Mouse (Mus musculus) v-Abl transformed pro-B cells (cell line): Measurements from ENCODE around the gene Ccdc158.

ENCODE experiments used
- in situ Hi-C, 2 experiments: fragments of 400-800 bp; cut with MboI; formaldehyde crosslinking; loops; one replicate each; pipeline ENCODE4 v1.15.1; 2025; ENCODE audit not compliant: unreplicated experiment in 2 of 2

The Ccdc158 gene

GRCm38 (mm10) chr5:92692206-92693007, 17.3 kb upstream of the Ccdc158 start:
- in situ Hi-C loops: loop anchor here in 1 of 2 experiments (25.0 kb wide), 1 partner anchor 645 kb away; no protein-coding TSS in a partner anchor

- in situ Hi-C loops: loop anchor here in 1 of 2 experiments (25.0 kb wide), 1 partner anchor 649 kb away; no protein-coding TSS in a partner anchor
Measured at GRCm38 (mm10) chr5:92688569-92688968, 13.5 kb upstream of the Ccdc158 start.

GRCm38 (mm10) chr5:92688124-92688523, 13.1 kb upstream of the Ccdc158 start:
- in situ Hi-C loops: loop anchor here in 1 of 2 experiments (25.0 kb wide), 1 partner anchor 649 kb away; no protein-coding TSS in a partner anchor

DNA sequence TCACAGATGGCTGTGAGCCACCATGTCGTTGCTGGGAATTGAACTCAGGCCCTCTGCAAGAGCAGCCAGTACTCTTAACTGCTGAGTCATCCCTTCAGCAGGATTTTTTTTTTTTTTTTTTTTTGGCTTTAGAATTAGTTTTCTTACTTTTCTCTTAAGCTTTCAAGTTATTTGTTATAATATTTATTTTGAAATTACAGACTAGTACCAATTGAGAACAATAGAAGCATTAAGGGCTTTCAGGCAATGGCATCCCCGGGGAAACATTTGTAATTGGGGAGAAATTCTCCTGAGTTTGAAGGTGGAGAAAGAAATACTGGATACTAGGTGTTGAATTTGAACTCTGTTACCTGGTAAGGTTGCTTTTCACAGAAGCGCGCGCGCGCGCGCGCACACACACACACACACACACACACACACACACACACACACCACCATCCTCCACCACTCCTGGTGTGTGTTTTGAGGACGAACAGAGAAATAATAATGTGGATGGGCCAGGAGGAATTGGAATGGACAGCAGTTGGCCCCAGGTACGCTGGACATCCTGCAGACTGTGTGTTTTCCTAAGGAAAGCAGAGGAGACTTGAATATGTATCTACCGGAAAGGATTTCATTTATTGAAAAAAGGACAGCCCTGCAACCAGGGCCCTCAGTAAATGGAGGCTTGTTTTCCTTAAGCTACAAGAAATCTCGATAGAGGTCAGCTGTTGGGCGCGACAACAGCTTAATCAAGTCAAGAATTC, 9.8 kb upstream of the Ccdc158 start:
- in situ Hi-C loops: loop anchor here in 1 of 2 experiments (25.0 kb wide), 1 partner anchor 652 kb away; no protein-coding TSS in a partner anchor

DNA sequence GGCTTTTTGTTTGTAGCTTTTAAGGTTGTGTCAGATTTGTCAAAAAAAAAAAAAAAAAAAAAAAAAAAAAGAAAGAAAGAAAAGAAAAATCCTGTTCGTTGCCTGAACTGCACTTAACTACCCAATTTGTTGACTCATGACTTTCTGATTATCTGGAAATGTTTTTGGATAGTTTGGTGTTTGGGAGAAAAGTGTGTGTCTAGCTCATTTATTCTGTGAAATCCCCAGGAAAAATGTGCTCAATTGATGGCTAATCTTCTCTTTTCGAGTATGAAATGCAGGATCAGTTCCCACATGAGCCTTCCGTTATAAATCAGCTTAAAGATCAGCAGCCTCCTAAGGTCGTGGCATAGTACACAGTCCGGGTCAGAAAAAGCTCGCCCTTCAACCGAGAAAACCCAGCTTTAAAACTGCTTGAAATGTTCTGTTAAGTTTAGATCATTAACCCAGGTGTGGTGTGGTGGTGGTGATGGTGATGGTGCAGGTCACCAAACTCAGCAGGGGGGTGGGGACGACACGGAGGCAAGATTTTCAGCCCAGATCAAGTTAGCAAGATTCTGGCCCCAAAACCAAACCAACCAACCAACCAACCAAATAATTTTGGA, 8.9 kb upstream of the Ccdc158 start:
- in situ Hi-C loops: loop anchor here in 1 of 2 experiments (25.0 kb wide), 1 partner anchor 653 kb away; no protein-coding TSS in a partner anchor

DNA sequence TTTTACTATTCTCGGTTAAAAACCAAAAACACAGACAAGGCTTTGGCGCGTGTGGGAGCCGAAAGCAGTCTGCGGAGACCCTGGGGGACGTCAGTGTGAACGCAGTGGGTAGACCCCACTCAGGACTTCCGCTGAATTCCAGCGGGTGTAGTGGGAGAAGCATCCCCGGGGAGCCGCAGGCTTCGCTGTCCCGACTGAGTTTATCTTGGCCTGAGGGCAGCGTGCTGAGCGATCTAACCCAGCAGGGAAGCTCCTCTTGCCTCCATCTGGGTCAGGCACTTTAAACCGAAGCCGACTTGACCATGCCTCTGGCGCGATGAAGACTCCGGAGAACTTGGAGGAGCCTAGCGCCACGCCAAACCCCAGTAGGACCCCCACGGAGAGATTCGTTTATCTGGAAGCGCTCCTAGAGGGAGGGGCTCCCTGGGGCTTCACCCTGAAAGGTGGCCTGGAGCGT, 8.3 kb upstream of the Ccdc158 start, which contains the start of gene Shroom3:
Gene Shroom3, plus strand, starts transcription at position 85 of the 457 bp plus-strand sequence.
- in situ Hi-C loops: loop anchor here in 1 of 2 experiments (25.0 kb wide), 1 partner anchor 654 kb away; no protein-coding TSS in a partner anchor

GRCm38 (mm10) chr5:92682621-92683348, 7.7 kb upstream of the Ccdc158 start:
- in situ Hi-C loops: loop anchor here in 1 of 2 experiments (25.0 kb wide), 1 partner anchor 655 kb away; no protein-coding TSS in a partner anchor

- in situ Hi-C loops: loop anchor here in 1 of 2 experiments (25.0 kb wide), 1 partner anchor 655 kb away; no protein-coding TSS in a partner anchor
Measured at GRCm38 (mm10) chr5:92681861-92682260, 6.8 kb upstream of the Ccdc158 start.

DNA sequence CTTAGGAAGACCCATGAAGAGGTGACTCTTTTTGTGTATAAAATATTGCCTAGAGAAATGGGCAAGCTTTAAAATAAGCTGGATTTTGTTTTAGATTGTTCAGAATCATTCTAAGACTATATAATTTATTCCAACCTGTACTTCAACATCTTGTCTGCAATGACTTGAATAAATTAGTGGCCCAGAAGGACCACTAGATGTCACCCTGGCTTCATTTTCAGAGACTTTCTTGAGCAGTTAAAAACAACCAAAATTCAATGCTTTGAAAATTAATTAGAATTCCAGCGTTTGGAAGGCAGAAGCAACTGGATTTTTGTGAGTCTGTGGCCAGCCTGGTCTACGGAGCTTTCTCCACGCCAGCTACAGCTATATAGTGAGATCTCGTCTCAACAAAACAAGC, 4.4 kb upstream of the Ccdc158 start:
- in situ Hi-C loops: loop anchor here (5.0 to 25.0 kb wide), 3 partner anchors 483 to 658 kb away; no protein-coding TSS in a partner anchor

DNA sequence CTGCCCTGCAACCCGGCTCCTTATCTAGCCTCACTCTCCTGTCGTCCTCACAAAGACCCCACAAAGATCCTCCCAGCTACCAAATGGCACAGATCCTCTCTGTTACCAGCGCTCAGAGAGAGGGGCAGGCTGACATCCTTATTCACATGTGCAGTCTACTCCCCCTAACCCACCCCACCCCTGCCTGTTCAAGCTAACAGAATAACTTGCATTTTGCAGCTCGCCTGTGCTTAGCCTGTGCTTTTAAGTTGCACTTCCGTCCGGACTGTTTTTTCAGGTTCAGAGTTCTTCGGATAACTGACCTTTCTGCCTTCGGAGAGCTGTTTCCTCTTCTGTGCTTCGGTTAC, 476 bp upstream of the Ccdc158 start:
- in situ Hi-C loops: loop anchor here (5.0 to 25.0 kb wide), 3 partner anchors 487 to 662 kb away; no protein-coding TSS in a partner anchor

DNA sequence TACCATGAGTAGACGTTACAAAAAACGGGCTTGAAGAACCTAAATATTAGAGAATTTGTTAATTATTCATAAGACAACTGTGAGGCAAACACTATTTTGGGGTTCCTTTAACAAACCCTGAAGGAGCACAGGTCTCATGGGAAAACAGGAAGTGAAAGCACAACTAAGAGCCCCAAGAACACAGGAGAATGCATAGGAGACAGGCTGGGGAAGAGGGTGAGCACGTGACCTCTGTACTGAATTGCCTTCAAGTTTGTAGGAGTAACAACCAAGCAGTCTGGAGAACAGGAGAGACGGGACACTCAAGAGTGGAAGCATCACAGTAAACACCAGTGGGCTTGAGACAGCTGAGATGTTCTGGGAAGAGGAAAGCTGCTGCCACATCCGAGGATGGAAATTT, 8.2 kb downstream of the Ccdc158 start:
- in situ Hi-C loops: loop anchor here (10.0 to 25.0 kb wide), 2 partner anchors 282 to 495 kb away; no protein-coding TSS in a partner anchor

GRCm38 (mm10) chr5:92664321-92664720, 10.8 kb downstream of the Ccdc158 start:
- in situ Hi-C loops: loop anchor here (10.0 to 25.0 kb wide), 2 partner anchors 280 to 498 kb away; no protein-coding TSS in a partner anchor

- in situ Hi-C loops: loop anchor here (5.0 to 25.0 kb wide), 4 partner anchors 191 to 506 kb away; no protein-coding TSS in a partner anchor
Measured at GRCm38 (mm10) chr5:92656256-92656655, 18.8 kb downstream of the Ccdc158 start.

DNA sequence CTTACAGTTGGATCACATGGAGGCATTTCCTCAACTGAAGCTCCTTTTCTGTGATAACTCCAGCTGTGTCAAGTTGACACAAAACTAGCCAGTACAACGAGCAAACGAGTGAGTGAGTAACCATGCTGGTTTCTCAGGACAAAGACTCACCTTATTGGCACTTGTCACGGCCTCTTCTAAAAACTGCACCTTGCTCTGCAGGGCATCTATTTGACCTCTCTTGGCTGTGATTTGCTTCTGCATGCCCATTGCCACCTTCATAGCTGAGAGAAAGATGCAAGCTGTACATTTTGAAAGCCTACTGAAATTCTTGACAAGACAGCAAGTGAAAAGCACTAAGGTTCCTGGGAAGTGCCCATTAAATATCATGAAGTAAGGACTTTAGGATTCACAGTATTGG, 34.2 kb downstream of the Ccdc158 start:
- in situ Hi-C loops: no loop called here

- in situ Hi-C loops: no loop called here
Measured at GRCm38 (mm10) chr5:92635891-92636290, 39.2 kb downstream of the Ccdc158 start.

DNA sequence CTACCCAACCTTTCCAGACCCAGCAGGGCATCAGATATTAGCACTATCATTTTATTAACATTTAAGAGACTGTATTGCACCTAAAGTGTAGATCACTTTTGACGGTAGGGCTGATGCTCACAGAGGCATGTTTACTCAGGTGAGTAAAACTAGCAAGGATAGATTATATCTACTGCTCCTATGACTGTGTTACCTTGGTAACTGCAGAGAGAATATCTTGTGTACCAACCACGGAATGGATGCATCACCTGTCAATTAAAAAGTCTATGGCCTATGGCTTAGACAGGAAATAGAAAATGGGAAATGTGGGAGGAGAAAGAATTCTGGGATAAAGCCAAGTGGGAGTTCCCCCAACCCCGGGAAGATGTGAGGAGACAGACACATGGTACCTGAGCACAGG, 40.2 kb downstream of the Ccdc158 start:
- in situ Hi-C loops: no loop called here

DNA sequence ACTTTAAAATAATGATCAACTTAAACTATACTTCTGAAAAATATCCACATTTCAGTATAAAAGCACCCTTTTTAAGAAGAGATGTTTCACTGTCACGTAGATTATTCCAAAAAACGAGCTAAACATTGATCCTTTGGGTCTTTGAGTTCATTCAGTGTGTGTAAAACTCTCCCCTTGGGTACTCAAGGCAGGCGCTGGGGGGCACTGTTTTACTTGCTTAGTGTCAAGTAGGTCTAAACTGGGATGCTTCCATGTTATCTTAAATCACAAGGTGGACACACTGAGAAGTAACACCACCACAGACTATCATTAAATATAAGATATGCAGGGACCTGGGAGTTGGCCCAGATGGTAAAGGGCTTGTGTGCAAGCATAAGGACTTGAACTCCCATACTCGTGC, 41.5 kb downstream of the Ccdc158 start:
- in situ Hi-C loops: no loop called here

DNA sequence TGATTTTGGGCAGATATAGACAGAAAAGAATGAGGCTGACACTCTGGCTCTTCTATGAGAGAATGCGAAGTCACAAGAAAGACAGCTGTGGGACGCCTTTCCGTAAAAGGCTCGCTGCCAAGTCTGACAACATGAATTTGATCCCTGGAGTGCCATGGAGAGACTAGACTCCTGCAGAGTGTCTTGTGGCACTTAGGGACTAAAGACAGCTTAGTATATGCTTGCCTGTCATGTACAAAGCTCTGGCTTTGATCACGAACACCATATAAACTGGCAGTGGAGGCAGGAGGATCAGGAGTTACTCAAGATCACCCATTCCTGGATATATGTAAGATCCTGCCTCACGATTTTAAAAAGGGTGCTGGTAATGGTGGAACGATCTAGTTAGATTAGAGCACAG, 47.2 kb downstream of the Ccdc158 start:
- in situ Hi-C loops: no loop called here

- in situ Hi-C loops: no loop called here
Measured at GRCm38 (mm10) chr5:92621883-92622282, 53.2 kb downstream of the Ccdc158 start.
